ENCODE assay signal across 10 mouse cellular contexts in genomic region chr13:37658034-37658433, GRCm38 (mm10).
DNase-seq lines count a peak whose midpoint lies in the region; ATAC-seq and TF ChIP-seq lines count a peak whose summit lies in the region.
"Had no signal": no experiment of that assay in that cellular context is flagged by ENCODE, and none has a peak within 500 bp of the region (broad histone marks: within the 10 kb centered on the region; RNA-seq: fewer than 3 reads in every experiment).

No protein-coding gene starts in this region.

- peak; percentile 14 for DNase-seq in kidney, adult 9 months
- no peak for DNase-seq in kidney, postnatal 14 days
- peak; percentile 87 for DNase-seq in MEL (ENCODE audit: low read depth, low spot score)
- peak; percentile 91 for DNase-seq in splenic B cell, adult 2 months (ENCODE audit: low read depth, low spot score)
- DNase-seq in ovary, postnatal 10 days (ENCODE audit: low spot score), result no peak
- DNase-seq in right cerebral cortex, adult 2 months (ENCODE audit: low spot score in 2 of 2), result no peak

- no peak for ATAC-seq in activated CD4-positive, CD25-positive, alpha-beta regulatory T cell, adult 4 months

- no peak for TF ChIP-seq POLR2A in MEL (IDR thresholded peaks at IDR 0.05; ENCODE audit: control insufficient read depth in 1 of 2, insufficient read depth in 1 of 2, low read depth in 1 of 2, low read length in 2 of 2, poor library complexity in 1 of 2)

- TF ChIP-seq CTCF in MEL (IDR thresholded peaks at IDR 0.05 in 2 of 3, conservative IDR thresholded peaks at IDR 0.05 in 1 of 3; ENCODE audit: control insufficient read depth in 1 of 3, insufficient read depth in 1 of 3, low read depth in 2 of 3, low read length in 3 of 3, poor library complexity in 1 of 3, severe bottlenecking in 1 of 3), result no peak

- H3K4me1 ChIP-seq in MEL (ENCODE audit: control insufficient read depth in 1 of 2, insufficient read depth in 2 of 2, low read length in 2 of 2), result peaks cover 0 to 3% of the 10 kb centered on the region in 2 experiments; a peak in 1 of 4 replicates
- H3K4me1 ChIP-seq: hindbrain, embryonic 15.5 days; midbrain, embryonic 12.5 days had no signal

- H3K27me3 ChIP-seq in MEL (ENCODE audit: control insufficient read depth in 1 of 2, insufficient read depth in 2 of 2, low read length in 2 of 2), result no peaks in the 10 kb centered on the region
- H3K27me3 ChIP-seq in splenic B cell, adult 2 months (ENCODE audit: control insufficient read depth, insufficient read depth, low read length, poor library complexity, severe bottlenecking), result no peaks in the 10 kb centered on the region
- H3K27me3 ChIP-seq: hindbrain, embryonic 15.5 days; midbrain, embryonic 12.5 days had no signal

- WGBS in macrophage (ENCODE audit: missing documents), result 0% methylated on average over 2 of the region's 2 CpGs

- H3K9ac ChIP-seq in MEL (ENCODE audit: control insufficient read depth, low read depth, low read length, poor library complexity, severe bottlenecking), result peak overlapping the region; percentile 39
- H3K9ac ChIP-seq: hindbrain, embryonic 15.5 days; midbrain, embryonic 12.5 days had no signal

- peak; percentile 33 to 63; a peak in 2 of 4 replicates for TF ChIP-seq EP300 in MEL (IDR thresholded peaks at IDR 0.05; ENCODE audit: low read depth in 1 of 2, low read length in 2 of 2)

- H3K4me3 ChIP-seq in MEL (ENCODE audit: control insufficient read depth in 1 of 2, insufficient read depth in 1 of 2, low read depth in 2 of 2, low read length in 2 of 2) (peak overlapping the region; percentile 33 to 60), macrophage (ENCODE audit: inconsistent target) (no peak overlapping the region)
- H3K4me3 ChIP-seq: hindbrain, embryonic 15.5 days; midbrain, embryonic 12.5 days had no signal

- no peak; the same call in 1 of the 2 replicates for TF ChIP-seq RAD21 in MEL (IDR thresholded peaks at IDR 0.05; ENCODE audit: low read depth, low read length)

- no peaks in the 10 kb centered on the region for H3K9me3 ChIP-seq in MEL (replicated peaks; ENCODE audit: insufficient read depth, low read length)
- H3K9me3 ChIP-seq: hindbrain, embryonic 15.5 days; midbrain, embryonic 12.5 days had no signal

- no peaks in the 10 kb centered on the region for H3K79me2 ChIP-seq in MEL (ENCODE audit: control insufficient read depth, insufficient read depth, low read length, poor library complexity)
- no peaks in the 10 kb centered on the region for H3K79me2 ChIP-seq in macrophage (ENCODE audit: inconsistent target)

- H3K36me3 ChIP-seq in MEL (ENCODE audit: control insufficient read depth in 1 of 2, insufficient read depth in 2 of 2, low read length in 2 of 2) (no peaks in the 10 kb centered on the region), macrophage (ENCODE audit: inconsistent target) (no peaks in the 10 kb centered on the region)
- H3K36me3 ChIP-seq in splenic B cell, adult 2 months (ENCODE audit: control insufficient read depth, insufficient read depth, low read length, poor library complexity, severe bottlenecking), result no peaks in the 10 kb centered on the region
- H3K36me3 ChIP-seq: hindbrain, embryonic 15.5 days; midbrain, embryonic 12.5 days had no signal

- H3K27ac ChIP-seq in MEL (ENCODE audit: control insufficient read depth, low read depth, low read length), result no peak overlapping the region
- peak overlapping the region; percentile 21 for H3K27ac ChIP-seq in macrophage
- H3K27ac ChIP-seq: hindbrain, embryonic 15.5 days; midbrain, embryonic 12.5 days had no signal

TF ChIP-seq in MEL, 35 proteins besides CTCF, POLR2A, EP300 and RAD21:
- TF ChIP-seq SIN3A (IDR thresholded peaks at IDR 0.05; ENCODE audit: low read length) (peak; percentile 77), SMC3 (IDR thresholded peaks at IDR 0.05; ENCODE audit: low read depth, low read length) (peak; percentile 26), TCF12 (IDR thresholded peaks at IDR 0.05; ENCODE audit: low read depth, low read length) (no peak), POLR2AphosphoS2 (IDR thresholded peaks at IDR 0.05; ENCODE audit: low read length) (no peak), MXI1 (IDR thresholded peaks at IDR 0.05; ENCODE audit: low read depth, low read length) (peak; percentile 85), TBP (IDR thresholded peaks at IDR 0.05; ENCODE audit: low read depth, low read length) (peak; percentile 52; the same call in 1 of the 2 replicates), ETS1 (IDR thresholded peaks at IDR 0.05; ENCODE audit: low read depth, low read length) (peak; percentile 76), GATA1 (IDR thresholded peaks at IDR 0.05; ENCODE audit: low read depth, low read length) (0 out of 2 replicates have a peak, but pooled peaks have one; percentile 9), CHD2 (IDR thresholded peaks at IDR 0.05; ENCODE audit: low read length) (no peak), MYC (IDR thresholded peaks at IDR 0.05; ENCODE audit: low read depth, low read length) (peak; percentile 94), ELF1 (IDR thresholded peaks at IDR 0.05; ENCODE audit: low read depth, low read length) (no peak), ZKSCAN1 (IDR thresholded peaks at IDR 0.05; ENCODE audit: low read depth, low read length) (no peak), ZNF384 (IDR thresholded peaks at IDR 0.05; ENCODE audit: low read depth, low read length) (no peak), POLR2AphosphoS5 (IDR thresholded peaks at IDR 0.05; ENCODE audit: borderline replicate concordance, low read depth, low read length) (peak; percentile 60; the same call in 1 of the 2 replicates), MAX (IDR thresholded peaks at IDR 0.05; ENCODE audit: low read length) (peak; percentile 66), GABPA (IDR thresholded peaks at IDR 0.05; ENCODE audit: low read depth, low read length) (no peak), E2F4 (IDR thresholded peaks at IDR 0.05; ENCODE audit: borderline replicate concordance, low read depth, low read length) (no peak), RCOR1 (IDR thresholded peaks at IDR 0.05; ENCODE audit: low read depth, low read length) (peak; percentile 46; the same call in 1 of the 2 replicates)
TF ChIP-seq in MEL: peak in this region for 10.

Comparison
In these comparisons a context has a peak if more than half of its experiments do, and no peak if none do; other contexts are left out.
1. DNase-seq: peak in kidney, adult 9 months (single experiment), MEL (single experiment) and splenic B cell, adult 2 months (single experiment); none in kidney, postnatal 14 days (single experiment), ovary, postnatal 10 days (single experiment) and right cerebral cortex, adult 2 months (0 of 2).